Mouse (Mus musculus): Measurements from ENCODE around the gene Gm10799. TPM values are rescaled to one million over a fixed set of nuclear protein-coding genes. Genes with fewer than 3 reads are reported as not detected.
"Not testable (repeated sequence)": the region's sequence is repeated elsewhere in the genome, so short reads cannot be mapped to it uniquely, and the experiment has no call there.

The Gm10799 gene
- polyA plus RNA-seq, 1 experiment from 2014 or later: not detected

GRCm38 (mm10) chr2:104104800-104105199, 36.5 kb upstream of the Gm10799 start:
- Histone ChIP-seq H3K9ac (replicated peaks) (no peak overlapping the region), H3K4me2 (ENCODE audit: low read depth, low read length) (no peak overlapping the region), H3K4me3 (ENCODE audit: low read depth, low read length) (no peak overlapping the region), H3K9me3 (ENCODE audit: low read length) (no peaks in the 10 kb centered on the region), H3K27me3 (ENCODE audit: insufficient read depth, low read length) (no peaks in the 10 kb centered on the region), H3K36me3 (replicated peaks; ENCODE audit: insufficient read depth, low read length) (peaks cover 7% of the 10 kb centered on the region; the same call in 1 of the 2 replicates), H3K4me1 (ENCODE audit: insufficient read depth) (peaks cover 25% of the 10 kb centered on the region), H3K27ac (ENCODE audit: low read depth) (no peak overlapping the region)
- DNase-seq: no peak
- no peak for ATAC-seq
- TF ChIP-seq EP300 (IDR thresholded peaks at IDR 0.05; ENCODE audit: low read depth): no peak
- TF ChIP-seq CTCF (IDR thresholded peaks at IDR 0.05; ENCODE audit: low read depth): no peak
- 82% methylated on average over 6 of the region's 6 CpGs for WGBS (ENCODE audit: insufficient replicate concordance)

GRCm38 (mm10) chr2:104099946-104100345, 31.6 kb upstream of the Gm10799 start:
- 0 out of 2 replicates have a peak overlapping the region, but pooled peaks have one; percentile 13 for H3K4me3 ChIP-seq (ENCODE audit: low read depth, low read length)

GRCm38 (mm10) chr2:104099231-104099585, 30.9 kb upstream of the Gm10799 start:
- ATAC-seq (no peak), DNase-seq (no peak)
- H3K4me1 ChIP-seq (ENCODE audit: insufficient read depth): peaks cover 33% of the 10 kb centered on the region
- no peak for TF ChIP-seq EP300 (IDR thresholded peaks at IDR 0.05; ENCODE audit: low read depth)
- TF ChIP-seq CTCF (IDR thresholded peaks at IDR 0.05; ENCODE audit: low read depth): no peak
- H3K27me3 ChIP-seq (ENCODE audit: insufficient read depth, low read length): no peaks in the 10 kb centered on the region
- peak overlapping the region; percentile 79 for H3K27ac ChIP-seq (ENCODE audit: low read depth)
- 0 out of 2 replicates have a peak, but pooled peaks cover 2% of the 10 kb centered on the region for H3K36me3 ChIP-seq (replicated peaks; ENCODE audit: insufficient read depth, low read length)
- WGBS (ENCODE audit: insufficient replicate concordance): 82% methylated on average over 2 of the region's 2 CpGs
- H3K9me3 ChIP-seq (ENCODE audit: low read length): no peaks in the 10 kb centered on the region
- H3K4me2 ChIP-seq (ENCODE audit: low read depth, low read length): peak overlapping the region; percentile 70
- H3K9ac ChIP-seq (replicated peaks): peak overlapping the region; percentile 51
- H3K4me3 ChIP-seq (ENCODE audit: low read depth, low read length): peak overlapping the region; percentile 8

More at GRCm38 (mm10) chr2:104099946-104100345, 31.6 kb upstream of the Gm10799 start:
- Histone ChIP-seq H3K9me3 (ENCODE audit: low read length) (no peaks in the 10 kb centered on the region), H3K36me3 (replicated peaks; ENCODE audit: insufficient read depth, low read length) (0 out of 2 replicates have a peak, but pooled peaks cover 2% of the 10 kb centered on the region), H3K4me1 (ENCODE audit: insufficient read depth) (peaks cover 33% of the 10 kb centered on the region), H3K4me2 (ENCODE audit: low read depth, low read length) (peak overlapping the region; percentile 70), H3K27ac (ENCODE audit: low read depth) (peak overlapping the region; percentile 48), H3K9ac (replicated peaks) (peak overlapping the region; percentile 41), H3K27me3 (ENCODE audit: insufficient read depth, low read length) (no peaks in the 10 kb centered on the region)
- ATAC-seq (no peak), DNase-seq (no peak)
- TF ChIP-seq CTCF (IDR thresholded peaks at IDR 0.05; ENCODE audit: low read depth) (no peak), EP300 (IDR thresholded peaks at IDR 0.05; ENCODE audit: low read depth) (peak; percentile 26; the same call in 1 of the 2 replicates)
- WGBS (ENCODE audit: insufficient replicate concordance): 52% methylated on average over 1 of the region's 1 CpGs

- peak; percentile 81 for ATAC-seq
- WGBS (ENCODE audit: insufficient replicate concordance): 11% methylated on average over 3 of the region's 3 CpGs
- H3K4me2 ChIP-seq (ENCODE audit: low read depth, low read length): peak overlapping the region; percentile 70
- peak overlapping the region; percentile 51 for H3K9ac ChIP-seq (replicated peaks)
- H3K27me3 ChIP-seq (ENCODE audit: insufficient read depth, low read length): no peaks in the 10 kb centered on the region
- no peaks in the 10 kb centered on the region for H3K9me3 ChIP-seq (ENCODE audit: low read length)
- H3K4me1 ChIP-seq (ENCODE audit: insufficient read depth): peaks cover 33% of the 10 kb centered on the region
- peak; percentile 98 for TF ChIP-seq EP300 (IDR thresholded peaks at IDR 0.05; ENCODE audit: low read depth)
- TF ChIP-seq CTCF (IDR thresholded peaks at IDR 0.05; ENCODE audit: low read depth): no peak
- 0 out of 2 replicates have a peak, but pooled peaks cover 2% of the 10 kb centered on the region for H3K36me3 ChIP-seq (replicated peaks; ENCODE audit: insufficient read depth, low read length)
- H3K27ac ChIP-seq (ENCODE audit: low read depth): peak overlapping the region; percentile 79
- peak; percentile 35 for DNase-seq
- H3K4me3 ChIP-seq (ENCODE audit: low read depth, low read length): peak overlapping the region; percentile 8
These were observed 30.3 kb upstream of the Gm10799 start for GRCm38 (mm10) chr2:104098529-104099230.

- WGBS (ENCODE audit: insufficient replicate concordance): 82% methylated on average over 4 of the region's 4 CpGs
- H3K4me1 ChIP-seq (ENCODE audit: insufficient read depth): peaks cover 26% of the 10 kb centered on the region
- H3K27me3 ChIP-seq (ENCODE audit: insufficient read depth, low read length); H3K9me3 ChIP-seq (ENCODE audit: low read length); ATAC-seq; H3K36me3 ChIP-seq (replicated peaks; ENCODE audit: insufficient read depth, low read length): not testable (repeated sequence)
- H3K4me2 ChIP-seq (ENCODE audit: low read depth, low read length): peak overlapping the region; percentile 70
- H3K4me3 ChIP-seq (ENCODE audit: low read depth, low read length): peak overlapping the region; percentile 60
- peak overlapping the region; percentile 80 for H3K9ac ChIP-seq (replicated peaks)
- peak overlapping the region; percentile 92 for H3K27ac ChIP-seq (ENCODE audit: low read depth)
- peak; percentile 9 for DNase-seq
These were observed 29.0 kb upstream of the Gm10799 start for GRCm38 (mm10) chr2:104097396-104097795.

- Histone ChIP-seq H3K9ac (replicated peaks) (peak overlapping the region; percentile 80), H3K27ac (ENCODE audit: low read depth) (peak overlapping the region; percentile 92), H3K4me3 (ENCODE audit: low read depth, low read length) (peak overlapping the region; percentile 60), H3K4me2 (ENCODE audit: low read depth, low read length) (peak overlapping the region; percentile 70), H3K4me1 (ENCODE audit: insufficient read depth) (peaks cover 28% of the 10 kb centered on the region)
- not testable (repeated sequence) for ATAC-seq; H3K36me3 ChIP-seq (replicated peaks; ENCODE audit: insufficient read depth, low read length); H3K27me3 ChIP-seq (ENCODE audit: insufficient read depth, low read length); H3K9me3 ChIP-seq (ENCODE audit: low read length)
- 67% methylated on average over 1 of the region's 1 CpGs for WGBS (ENCODE audit: insufficient replicate concordance)
- peak; percentile 36 for TF ChIP-seq CTCF (IDR thresholded peaks at IDR 0.05; ENCODE audit: low read depth)
- DNase-seq: peak; percentile 13
These were observed 28.4 kb upstream of the Gm10799 start for GRCm38 (mm10) chr2:104096796-104097195.
